Mouse (Mus musculus) liver, embryonic 14.5 days (tissue): ENCODE results near the gene Cmtm8. TPM values are rescaled to one million over a fixed set of nuclear protein-coding genes. Genes with fewer than 3 reads are reported as not detected.

Source experiments
- ATAC-seq: fragments of 200-750 bp; cut with Nextera tagmentation; 2 replicates; pipeline ENCODE4 v1.8.0; 2017; ENCODE audit warnings: moderate number of reproducible peaks, mild to moderate bottlenecking, moderate library complexity; ENCODE audit not compliant: insufficient read depth
- DNase-seq, 3 experiments: peaks; one replicate each; pipeline ENCODE4 v3.0.0-alpha.2; 2012 to 2013; ENCODE audit warnings: low read depth in 3 of 3, low spot score in 3 of 3
- H3K27ac ChIP-seq: fragments of 300-500 bp; sonication (generic); 2 replicates; pipeline ENCODE4 v1.5.1; 2014; ENCODE audit warnings: moderate library complexity, mild to moderate bottlenecking, control low read depth, inconsistent platforms
- H3K27me3 ChIP-seq: fragments of 300-500 bp; sonication (generic); 2 replicates; pipeline ENCODE4 v1.6.1; 2014; ENCODE audit warnings: mild to moderate bottlenecking, low read length, moderate library complexity; ENCODE audit not compliant: control insufficient read depth, insufficient read depth
- H3K36me3 ChIP-seq: fragments of 300-500 bp; sonication (generic); replicated peaks from 2 replicates; pipeline ENCODE4 v1.6.1; 2014; ENCODE audit warnings: low read depth; ENCODE audit not compliant: control insufficient read depth, insufficient read depth
- H3K4me1 ChIP-seq, 2 experiments: fragments of 200-500 bp in 1 of 2; fragments of 300-500 bp in 1 of 2; sonication (generic) in 1 of 2; replicated peaks; 2 replicates each; pipeline ENCODE4 v1.6.1; 2012 to 2014; ENCODE audit warnings: antibody characterized with exemption in 1 of 2, inconsistent platforms in 1 of 2, low read length in 1 of 2; ENCODE audit not compliant: control insufficient read depth in 2 of 2, insufficient read depth in 2 of 2
- H3K4me2 ChIP-seq: fragments of 300-500 bp; sonication (generic); 2 replicates; pipeline ENCODE4 v1.6.1; 2014; ENCODE audit warnings: low read depth, mild to moderate bottlenecking, control low read depth, moderate library complexity
- H3K4me3 ChIP-seq, 2 experiments: fragments of 200-500 bp in 1 of 2; fragments of 300-500 bp in 1 of 2; sonication (generic) in 1 of 2; 2 replicates each; pipeline ENCODE4 v1.5.1; 2012 to 2014; ENCODE audit warnings: low read depth in 2 of 2, low read length in 2 of 2, mild to moderate bottlenecking in 2 of 2, control low read depth in 1 of 2, inconsistent platforms in 1 of 2, moderate library complexity in 1 of 2; ENCODE audit not compliant: insufficient read depth in 1 of 2
- H3K9ac ChIP-seq: fragments of 300-500 bp; sonication (generic); replicated peaks from 2 replicates; pipeline ENCODE4 v1.6.1; 2014; ENCODE audit warnings: mild to moderate bottlenecking, control low read depth, moderate library complexity
- H3K9me3 ChIP-seq: fragments of 300-500 bp; sonication (generic); 2 replicates; pipeline ENCODE4 v1.6.1; 2016; ENCODE audit warnings: low read length, mixed read lengths; ENCODE audit not compliant: control insufficient read depth
- CTCF ChIP-seq: IDR thresholded peaks from 2 replicates; pipeline ENCODE4 v1.5.1; 2016; ENCODE audit warnings: antibody characterized with exemption, low read depth, control low read depth
- EP300 ChIP-seq: IDR thresholded peaks from 2 replicates; pipeline ENCODE4 v1.6.1; 2016; ENCODE audit warnings: antibody characterized with exemption, low read depth
- WGBS: fragments of 180-500 bp; shearing (Covaris S2); extraction: QIAGEN DNeasy Blood & Tissue Kit; methylation state at CpG from one replicate; pipeline ENCODE4 v1.1.7; 2014; ENCODE audit not compliant: insufficient replicate concordance; 5-methylcytosine and 5-hydroxymethylcytosine counted together
- polyA plus RNA-seq, 2 experiments: library from polyadenylated mRNA; depleted of rRNA in 1 of 2; stranded (reverse) in 1 of 2; unstranded in 1 of 2; fragments of >200 nt; fragmentation: Nextera tagmentation in 1 of 2; extraction: Ambion mirVana in 1 of 2; gene quantifications; 2 replicates each; pipeline versions ENCODE4 v1.2.1 to v1.2.3; 2012 to 2014

Gene Cmtm8
- 16.2 and 21.9 TPM in 2 replicates for polyA plus RNA-seq (2012; rRNA removed)
- 24.2 and 26.2 TPM in 2 replicates for polyA plus RNA-seq (2014; fragmentation: Nextera tagmentation; extraction: Ambion mirVana)

DNA sequence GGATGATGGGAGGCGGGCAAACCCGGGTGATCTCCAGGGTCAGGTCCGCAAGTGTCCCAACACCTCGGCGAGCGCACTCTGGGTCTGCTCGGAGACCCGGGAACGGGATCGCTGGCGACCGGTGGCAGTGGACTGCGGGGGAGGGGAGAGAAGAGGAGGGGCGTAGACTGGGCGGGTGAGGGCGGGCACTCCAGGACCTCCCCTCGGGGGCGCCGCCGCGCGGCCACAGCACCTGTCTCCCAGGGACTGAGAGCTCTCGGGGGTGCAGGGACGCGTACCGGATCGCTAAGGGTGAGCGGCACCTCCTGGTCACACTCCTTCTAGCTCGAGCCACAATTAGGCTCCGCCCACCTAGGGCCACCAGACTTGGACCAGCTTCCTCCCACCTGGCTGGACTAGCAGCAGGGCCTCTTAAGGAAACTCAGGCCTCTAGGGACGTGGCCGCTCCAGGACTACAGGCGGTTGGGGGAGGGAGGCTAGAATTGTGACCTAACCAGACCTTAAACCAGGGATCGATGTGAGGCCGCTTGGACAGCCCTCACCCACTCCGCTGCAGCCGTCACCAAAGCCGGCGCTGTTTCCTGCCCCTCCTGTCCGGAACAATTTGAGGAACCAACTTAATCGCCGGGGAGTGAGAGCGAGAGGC lies at the start of gene Cmtm8:
Cmtm8 (minus strand) TSS at position 140 of the 646 bp plus-strand sequence.
- H3K9ac ChIP-seq: peak within 1 kb of the TSS; percentile 41; the same call in 1 of the 2 replicates
- no peaks in the 10 kb centered on the region for H3K9me3 ChIP-seq
- ATAC-seq: peak; percentile 82
- no peaks in the 10 kb centered on the region for H3K36me3 ChIP-seq
- no peak for TF ChIP-seq EP300
- peak; percentile 27; the same call in 1 of the 2 replicates for TF ChIP-seq CTCF
- H3K27me3 ChIP-seq: peaks cover 15% of the 10 kb centered on the region
- H3K4me3 ChIP-seq: peak within 1 kb of the TSS; percentile 56 to 58
- no peak within 1 kb of the TSS; the same call in 1 of the 2 replicates for H3K27ac ChIP-seq
- peak within 1 kb of the TSS; percentile 67 for H3K4me2 ChIP-seq
- no peaks in the 10 kb centered on the region for H3K4me1 ChIP-seq
- WGBS: under 1% methylated on average over 38 of the region's 43 CpGs
- peak in 2 of 3 experiments; percentile 7 to 32 for DNase-seq

DNA sequence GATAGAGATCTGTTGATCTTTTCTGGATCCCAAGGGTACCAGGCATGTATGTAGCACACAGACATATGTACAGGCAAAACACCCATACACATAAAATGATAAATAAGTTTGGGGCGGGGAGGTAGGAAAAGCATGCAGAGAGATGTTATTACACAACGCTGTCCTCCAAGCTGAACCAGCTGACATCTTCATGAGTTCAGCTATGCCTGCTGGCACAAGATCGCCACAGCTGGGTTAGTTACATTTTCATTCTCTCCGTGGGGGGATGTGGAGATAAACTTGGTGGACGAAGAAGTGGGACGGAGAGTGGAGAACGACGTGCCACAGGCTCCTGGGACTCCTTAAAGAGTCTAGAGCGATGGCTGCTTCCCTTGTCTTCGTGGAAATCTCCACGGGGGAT lies 49.0 kb upstream of the Cmtm8 start:
- ATAC-seq (no peak), DNase-seq (no peak)
- Histone ChIP-seq H3K9me3 (no peaks in the 10 kb centered on the region), H3K4me1 (no peaks in the 10 kb centered on the region), H3K4me3 (no peak overlapping the region), H3K36me3 (no peaks in the 10 kb centered on the region), H3K9ac (no peak overlapping the region), H3K4me2 (no peak overlapping the region), H3K27ac (no peak overlapping the region), H3K27me3 (no peaks in the 10 kb centered on the region)
- 70% methylated on average over 11 of the region's 11 CpGs for WGBS
- TF ChIP-seq CTCF: no peak
- TF ChIP-seq EP300: no peak

DNA sequence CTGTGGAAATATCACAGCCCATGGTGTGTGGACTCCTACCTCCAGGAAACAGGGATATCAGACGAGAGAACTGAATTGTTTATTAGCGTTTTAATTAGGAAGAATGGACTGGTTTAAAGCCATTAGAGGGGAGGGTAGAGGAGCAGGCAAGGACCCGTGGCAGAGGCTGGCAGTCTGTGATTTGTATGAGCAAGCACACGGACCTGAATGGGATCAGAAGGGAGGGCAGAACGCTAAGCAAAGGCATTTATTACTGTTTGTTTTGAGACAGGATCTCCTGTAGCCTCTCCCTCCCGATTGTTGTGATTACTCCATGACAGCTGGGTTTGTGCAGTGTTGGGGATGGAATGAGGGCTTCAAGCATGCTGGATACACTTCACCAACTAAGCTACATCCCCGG lies 46.4 kb upstream of the Cmtm8 start:
- WGBS: 34% methylated on average over 7 of the region's 7 CpGs
- ATAC-seq (no peak), DNase-seq (no peak)
- H3K4me1 ChIP-seq: no peaks in the 10 kb centered on the region
- H3K9me3 ChIP-seq: no peaks in the 10 kb centered on the region
- H3K9ac ChIP-seq: no peak overlapping the region
- no peaks in the 10 kb centered on the region for H3K27me3 ChIP-seq
- H3K27ac ChIP-seq: no peak overlapping the region
- no peak for TF ChIP-seq EP300
- no peak for TF ChIP-seq CTCF
- no peaks in the 10 kb centered on the region for H3K36me3 ChIP-seq
- H3K4me2 ChIP-seq: no peak overlapping the region
- H3K4me3 ChIP-seq: no peak overlapping the region

GRCm38 (mm10) chr9:114888856-114889407 lies 45.0 kb upstream of the Cmtm8 start:
- DNase-seq (no peak), ATAC-seq (no peak)
- no peak overlapping the region for H3K9ac ChIP-seq
- H3K27me3 ChIP-seq: no peaks in the 10 kb centered on the region
- H3K4me3 ChIP-seq: no peak overlapping the region
- TF ChIP-seq CTCF: peak; percentile 28
- TF ChIP-seq EP300: no peak
- H3K27ac ChIP-seq: no peak overlapping the region
- no peaks in the 10 kb centered on the region for H3K36me3 ChIP-seq
- 66% methylated on average over 5 of the region's 5 CpGs for WGBS
- H3K9me3 ChIP-seq: no peaks in the 10 kb centered on the region
- H3K4me1 ChIP-seq: no peaks in the 10 kb centered on the region
- no peak overlapping the region for H3K4me2 ChIP-seq

GRCm38 (mm10) chr9:114887699-114888098 lies 43.7 kb upstream of the Cmtm8 start:
- peak in 1 of 3 experiments; percentile 4 for DNase-seq
- TF ChIP-seq EP300: no peak
- TF ChIP-seq CTCF: peak; percentile 43
- H3K4me1 ChIP-seq: no peaks in the 10 kb centered on the region
- H3K27ac ChIP-seq: no peak overlapping the region
- no peaks in the 10 kb centered on the region for H3K27me3 ChIP-seq
- no peaks in the 10 kb centered on the region for H3K9me3 ChIP-seq
- no peak overlapping the region for H3K4me2 ChIP-seq
- H3K9ac ChIP-seq: no peak overlapping the region
- no peaks in the 10 kb centered on the region for H3K36me3 ChIP-seq
- ATAC-seq: no peak
- no peak overlapping the region for H3K4me3 ChIP-seq
- 65% methylated on average over 3 of the region's 3 CpGs for WGBS
